Mouse (Mus musculus): Measurements from ENCODE around the gene Fam181a. TPM values are rescaled to one million over a fixed set of nuclear protein-coding genes. Genes with fewer than 3 reads are reported as not detected.

Fam181a gene
- total RNA-seq, 2 experiments from 2014 or later = 1.5 to 2.3 TPM

DNA sequence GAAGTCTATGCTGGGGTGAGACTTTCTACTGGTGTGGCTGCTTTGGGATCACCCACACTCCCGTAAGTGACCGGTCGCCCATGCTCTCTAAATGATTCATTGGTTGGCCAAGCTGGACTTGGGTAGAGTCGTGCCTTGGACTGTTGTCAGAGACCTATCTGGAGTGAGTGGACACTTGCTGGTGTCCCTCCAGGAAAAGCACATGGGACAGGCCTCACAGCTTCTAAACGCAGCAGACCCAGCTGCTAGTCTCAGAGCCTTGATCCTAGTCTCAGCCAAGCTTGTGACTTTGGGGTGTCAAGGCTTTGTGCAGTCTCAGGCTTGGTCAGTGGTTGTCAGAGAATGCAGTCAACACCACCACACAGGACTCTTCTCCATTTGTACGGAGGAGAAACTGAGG is 42.0 kb downstream of the Fam181a start:
- DNase-seq (ENCODE audit: extremely low spot score in 1 of 2, low spot score in 1 of 2) = no peak

GRCm38 (mm10) chr12:103353538-103353937 is 42.8 kb downstream of the Fam181a start:
- no peak for DNase-seq (ENCODE audit: extremely low spot score in 1 of 2, low spot score in 1 of 2)

DNA sequence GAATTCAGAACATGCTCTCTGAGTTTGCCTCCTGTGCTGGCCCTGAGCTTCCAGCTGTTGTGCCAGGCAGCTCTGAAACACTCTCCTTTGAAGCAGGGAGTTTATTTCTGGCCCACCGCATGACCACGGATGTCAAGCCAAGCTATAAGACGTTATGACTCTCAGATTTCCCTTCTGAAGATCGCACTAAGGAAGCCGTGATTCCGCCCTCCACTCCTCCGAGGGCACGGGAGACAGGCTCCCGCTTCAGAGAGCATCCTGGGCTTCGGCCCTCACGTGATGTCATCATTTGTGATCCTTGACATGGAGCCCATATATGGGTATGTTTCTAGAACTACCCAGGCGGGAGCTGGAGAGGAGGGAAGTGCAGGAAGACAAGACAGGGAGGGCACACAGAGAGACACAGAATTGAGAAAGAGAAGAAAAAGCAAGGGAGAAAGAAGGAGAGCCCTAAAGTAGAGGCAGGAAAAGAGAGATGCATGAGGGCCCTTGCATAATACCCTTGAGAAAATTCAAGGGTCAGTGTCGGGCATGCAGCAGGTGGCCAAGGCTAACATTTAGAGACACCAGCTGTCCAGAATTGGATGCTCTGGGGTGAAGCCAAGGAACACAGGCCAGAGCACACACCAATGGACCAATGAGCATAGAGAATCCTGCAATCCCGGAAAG is 45.1 kb downstream of the Fam181a start, which contains the start of gene Asb2:
TSS of gene Asb2 (minus strand) at position 256 of the 669 bp plus-strand sequence.
- DNase-seq (ENCODE audit: extremely low spot score in 1 of 2, low spot score in 1 of 2) = no peak

DNA sequence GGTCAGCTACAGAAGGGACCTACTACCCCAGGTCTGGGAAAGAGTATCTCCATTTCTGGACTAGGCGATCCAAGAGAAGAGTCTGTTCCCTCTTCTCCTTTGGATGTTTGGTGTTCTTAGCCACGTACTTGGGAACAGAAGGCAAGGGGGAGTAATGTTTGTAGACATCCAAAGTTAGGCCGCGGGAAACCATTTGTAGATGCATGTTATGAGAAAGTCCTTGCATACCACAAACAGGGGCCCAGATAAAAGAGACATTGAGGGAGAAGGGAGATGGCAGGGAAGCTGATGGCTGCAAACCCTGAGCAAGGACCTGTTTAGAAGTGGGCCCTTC is 45.6 kb downstream of the Fam181a start:
- DNase-seq (ENCODE audit: extremely low spot score in 1 of 2, low spot score in 1 of 2) = no peak

- no peak for DNase-seq (ENCODE audit: extremely low spot score in 1 of 2, low spot score in 1 of 2)
Observed at GRCm38 (mm10) chr12:103358216-103358615, 47.4 kb downstream of the Fam181a start.

- DNase-seq (ENCODE audit: extremely low spot score in 1 of 2, low spot score in 1 of 2) = no peak
Observed at GRCm38 (mm10) chr12:103358951-103359801, 48.4 kb downstream of the Fam181a start.

GRCm38 (mm10) chr12:103360812-103361211 is 50.0 kb downstream of the Fam181a start:
- DNase-seq (ENCODE audit: extremely low spot score in 1 of 2, low spot score in 1 of 2) = no peak

GRCm38 (mm10) chr12:103361539-103362307 is 50.9 kb downstream of the Fam181a start:
- DNase-seq (ENCODE audit: extremely low spot score in 1 of 2, low spot score in 1 of 2) = no peak

DNA sequence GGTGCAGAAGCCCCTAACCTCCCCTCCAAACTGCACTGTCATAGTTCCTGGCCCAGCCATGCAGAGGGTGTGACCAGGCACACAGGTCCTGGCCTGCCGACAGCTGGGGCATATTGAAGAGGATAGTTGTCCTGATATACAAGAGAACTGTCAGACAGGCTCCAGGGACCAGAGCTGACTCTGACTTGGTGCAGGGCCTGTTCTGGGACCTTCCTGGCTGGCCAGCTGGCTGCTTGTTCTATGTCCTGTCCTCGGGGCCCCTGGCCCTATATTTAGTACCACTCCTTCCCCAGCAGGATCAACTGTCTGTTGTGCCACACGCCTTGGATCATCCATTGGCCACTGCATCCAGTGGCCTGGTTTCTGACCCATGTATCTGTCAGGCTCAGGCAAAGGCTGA is 51.6 kb downstream of the Fam181a start:
- no peak for DNase-seq (ENCODE audit: extremely low spot score in 1 of 2, low spot score in 1 of 2)

Other genes starting within 250 kb of the Fam181a start
- gene Prima1, start 68.8 kb upstream of the Fam181a start, total RNA-seq (2021) = 1 to 10 TPM; 6.0 to 7.3 TPM
- gene Asb2, start 45.0 kb downstream of the Fam181a start, total RNA-seq (2021) = 1 to 10 TPM; 1.9 to 2.2 TPM
- 10 to 100 TPM; 46.6 to 53.9 TPM for gene Otub2, start 77.7 kb downstream of the Fam181a start, total RNA-seq (2021)
- 1 to 10 TPM; 1.6 to 3.4 TPM for gene 9330161L09Rik, start 96.8 kb downstream of the Fam181a start, total RNA-seq (2021)
- 100 to 1,000 TPM; 211 to 223 TPM for gene Ddx24, start 114.9 kb downstream of the Fam181a start, total RNA-seq (2021)
- gene Ifi27, start 123.2 kb downstream of the Fam181a start, total RNA-seq (2021) = 10 to 100 TPM; 74.1 to 81.0 TPM
- 1 to 10 TPM; 1.2 to 1.6 TPM for gene Ifi27l2a, start 132.7 kb downstream of the Fam181a start, total RNA-seq (2021)
- gene Ifi27l2b, start 146.2 kb downstream of the Fam181a start, total RNA-seq (2021) = not detected
- gene Ppp4r4, start 221.3 kb downstream of the Fam181a start, total RNA-seq (2021) = 10 to 100 TPM; 43.6 to 47.9 TPM

Measured in layer of hippocampus, postnatal 25 days (tissue).